ENCODE assay signal across 11 mouse cellular contexts in genomic region chr9:18277497-18277896, GRCm38 (mm10). TPM values are rescaled to one million over a fixed set of nuclear protein-coding genes. Genes with fewer than 3 reads are reported as not detected.
A peak's percentile ranks its signal among the peaks of the same experiment; 100 is the strongest.
DNase-seq lines count a peak whose midpoint lies in the region; ATAC-seq lines count a peak whose summit lies in the region.
"Had no signal": no experiment of that assay in that cellular context is flagged by ENCODE, and none has a peak within 500 bp of the region (broad histone marks: within the 10 kb centered on the region; RNA-seq: fewer than 3 reads in every experiment).

No protein-coding gene starts in this region.

- no peaks in the 10 kb centered on the region for H3K9me3 ChIP-seq in kidney, embryonic 16.5 days (ENCODE audit: low read length)
- H3K9me3 ChIP-seq: embryonic facial prominence, embryonic 13.5 days; liver, embryonic 15.5 days had no signal

- H3K36me3 ChIP-seq in kidney, embryonic 16.5 days (ENCODE audit: insufficient read depth, low read length), result no peaks in the 10 kb centered on the region
- H3K36me3 ChIP-seq: embryonic facial prominence, embryonic 13.5 days; liver, embryonic 15.5 days had no signal

- no peak overlapping the region for H3K9ac ChIP-seq in kidney, embryonic 16.5 days (replicated peaks; ENCODE audit: low read length)
- H3K9ac ChIP-seq: embryonic facial prominence, embryonic 13.5 days; liver, embryonic 15.5 days had no signal

- no peak overlapping the region for H3K27ac ChIP-seq in kidney, embryonic 16.5 days (ENCODE audit: low read length)
- H3K27ac ChIP-seq: embryonic facial prominence, embryonic 13.5 days; liver, embryonic 15.5 days had no signal

- no peaks in the 10 kb centered on the region for H3K27me3 ChIP-seq in kidney, embryonic 16.5 days (ENCODE audit: insufficient read depth, low read length)
- H3K27me3 ChIP-seq: embryonic facial prominence, embryonic 13.5 days; liver, embryonic 15.5 days had no signal

- no peaks in the 10 kb centered on the region for H3K4me1 ChIP-seq in kidney, embryonic 16.5 days (ENCODE audit: insufficient read depth, low read length)
- H3K4me1 ChIP-seq: embryonic facial prominence, embryonic 13.5 days; liver, embryonic 15.5 days had no signal

- WGBS in kidney, embryonic 16.5 days, result 41% methylated on average over 1 of the region's 1 CpGs

- DNase-seq in frontal cortex, postnatal 36 days (ENCODE audit: low spot score in 2 of 2), result no peak
- DNase-seq in CD4-positive helper T cell, adult 2 months (ENCODE audit: low read depth, low spot score), result peak; percentile 29
- peak; percentile 10 for DNase-seq in c-Kit-positive CD71-positive TER-119-negative erythroid progenitor cells, embryonic 14.5 days (ENCODE audit: low read depth)
- no peak for DNase-seq in adrenal gland, postnatal 10 days
- no peak for DNase-seq in spleen, postnatal 10 days (ENCODE audit: low spot score in 2 of 2)
- DNase-seq: kidney, adult 8-10 months had no signal

- no peak overlapping the region for H3K4me2 ChIP-seq in kidney, embryonic 16.5 days (replicated peaks; ENCODE audit: low read depth, low read length)
- H3K4me2 ChIP-seq: embryonic facial prominence, embryonic 13.5 days; liver, embryonic 15.5 days had no signal

- peak; percentile 65; the same call in 1 of the 2 replicates for ATAC-seq in frontal cortex, adult (ENCODE audit: low TSS enrichment)
- peak; percentile 43; the same call in 1 of the 2 replicates for ATAC-seq in megakaryocyte, adult 5-6 weeks (ENCODE audit: poor library complexity, severe bottlenecking)
- no peak for ATAC-seq in kidney, embryonic 16.5 days (ENCODE audit: low FRiP score, low TSS enrichment)

- no peak overlapping the region for H3K4me3 ChIP-seq in kidney, embryonic 16.5 days (ENCODE audit: low read length)
- H3K4me3 ChIP-seq: embryonic facial prominence, embryonic 13.5 days; liver, embryonic 15.5 days had no signal

RNA-seq across cellular contexts. Expression of gene Chordc1, which starts 14.4 kb away (rescaled TPM):
- total RNA-seq in megakaryocyte, adult 5-6 weeks (2015), result 28.7 and 31.1 TPM in 2 replicates
- 59.0 and 65.2 TPM in 2 replicates for total RNA-seq in megakaryocyte, adult 5-6 weeks (2017)
- total RNA-seq in adrenal gland, postnatal 10 days (2021), result 10 to 100 TPM; 50.0 to 50.2 TPM
- polyA plus RNA-seq in kidney, embryonic 16.5 days (2015; fragmentation: Nextera tagmentation; extraction: Ambion mirVana), result 122 and 131 TPM in 2 replicates

Comparison
In these comparisons a context has a peak if more than half of its experiments do, and no peak if none do; other contexts are left out.
1. DNase-seq: peak in CD4-positive helper T cell, adult 2 months (single experiment) and c-Kit-positive CD71-positive TER-119-negative erythroid progenitor cells, embryonic 14.5 days (single experiment); none in frontal cortex, postnatal 36 days (0 of 2), adrenal gland, postnatal 10 days (single experiment) and spleen, postnatal 10 days (0 of 2).